Mouse (Mus musculus): ENCODE measurements around the gene Stat3.

- TF ChIP-seq CTCF (IDR thresholded peaks at IDR 0.05; ENCODE audit: low read depth, low read length): no peak
- no peak for TF ChIP-seq GATA1 (IDR thresholded peaks at IDR 0.05; ENCODE audit: borderline replicate concordance, low read length)
- no peak for TF ChIP-seq TAL1 (conservative IDR thresholded peaks at IDR 0.05; ENCODE audit: low read depth, low read length)
Measured at GRCm38 (mm10) chr11:100939512-100940151, at the start of gene Stat3.

Measured in G1E (cell line).